Mouse (Mus musculus): ENCODE data around the gene Paxip1. TPM values are rescaled to one million over a fixed set of nuclear protein-coding genes. Genes with fewer than 3 reads are reported as not detected.

Paxip1 gene
- polyA plus RNA-seq, 1 experiment from 2014 or later, result 31.7 TPM

DNA sequence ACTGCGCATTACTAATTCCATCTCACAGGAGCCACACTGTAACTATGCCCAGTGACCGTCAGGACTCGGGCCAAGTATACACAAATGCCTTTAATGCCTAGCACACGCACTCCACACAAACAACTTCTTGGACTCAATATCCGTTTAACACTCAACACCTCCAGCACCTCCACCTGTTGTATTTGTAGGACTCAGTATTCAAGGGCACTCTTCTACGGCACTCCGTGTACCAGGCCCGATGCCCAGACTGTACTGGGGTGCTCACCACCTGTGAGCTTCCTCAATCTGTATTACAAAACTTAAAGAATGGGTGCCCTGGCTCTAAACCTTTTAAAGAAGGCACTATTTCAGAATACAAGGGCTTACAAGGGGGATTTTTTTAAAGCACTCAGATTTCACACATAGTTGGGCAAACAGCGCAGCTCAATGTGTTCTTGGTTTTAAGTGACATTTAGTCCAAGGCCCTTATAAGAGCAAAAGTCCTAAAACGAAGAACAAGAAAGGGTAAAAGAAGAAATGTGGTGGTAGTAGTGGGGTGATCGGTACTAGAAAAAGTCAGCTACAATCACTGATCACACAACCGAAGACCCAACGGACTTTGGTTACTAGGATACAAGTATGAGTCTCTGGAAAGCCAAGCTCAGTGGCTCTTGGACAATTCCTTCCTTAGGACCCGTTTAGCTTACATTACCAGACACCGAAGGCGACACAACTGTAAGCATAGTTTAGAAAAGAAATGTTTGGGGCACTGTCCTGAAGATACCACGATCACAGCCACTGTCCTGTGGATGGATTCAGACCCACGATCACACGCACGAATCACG is 1.2 kb downstream of the Paxip1 start:
- peaks cover 21% of the 10 kb centered on the region for H3K4me1 ChIP-seq
- H3K4me2 ChIP-seq, result peak overlapping the region; percentile 65
- H3K27me3 ChIP-seq, result no peaks in the 10 kb centered on the region
- H3K4me3 ChIP-seq, result peak overlapping the region; percentile 89
- peak overlapping the region; percentile 75 for H3K9ac ChIP-seq
- H3K9me3 ChIP-seq, result no peaks in the 10 kb centered on the region
- peaks cover 34% of the 10 kb centered on the region for H3K36me3 ChIP-seq
- WGBS, result 24% methylated on average over 21 of the region's 21 CpGs
- peak overlapping the region; percentile 93 for H3K27ac ChIP-seq
- no peak for ATAC-seq (ENCODE audit: insufficient number of reproducible peaks, low FRiP score, low TSS enrichment, low read depth)

GRCm38 (mm10) chr5:27789586-27789985 is 1.9 kb downstream of the Paxip1 start:
- Histone ChIP-seq H3K4me2 (peak overlapping the region; percentile 65), H3K27ac (no peak overlapping the region), H3K4me3 (peak overlapping the region; percentile 89), H3K4me1 (peaks cover 21% of the 10 kb centered on the region), H3K9ac (peak overlapping the region; percentile 75; the same call in 1 of the 2 replicates), H3K36me3 (peaks cover 41% of the 10 kb centered on the region), H3K9me3 (no peaks in the 10 kb centered on the region), H3K27me3 (no peaks in the 10 kb centered on the region)
- ATAC-seq (ENCODE audit: insufficient number of reproducible peaks, low FRiP score, low TSS enrichment, low read depth), result no peak
- WGBS, result 65% methylated on average over 10 of the region's 10 CpGs

GRCm38 (mm10) chr5:27783381-27783780 is 8.1 kb downstream of the Paxip1 start:
- 96% methylated on average over 9 of the region's 9 CpGs for WGBS
- Histone ChIP-seq H3K36me3 (peaks cover 87% of the 10 kb centered on the region), H3K4me2 (no peak overlapping the region), H3K9ac (no peak overlapping the region), H3K4me3 (no peak overlapping the region), H3K4me1 (no peaks in the 10 kb centered on the region), H3K27ac (no peak overlapping the region), H3K9me3 (no peaks in the 10 kb centered on the region), H3K27me3 (no peaks in the 10 kb centered on the region)
- no peak for ATAC-seq (ENCODE audit: insufficient number of reproducible peaks, low FRiP score, low TSS enrichment, low read depth)

DNA sequence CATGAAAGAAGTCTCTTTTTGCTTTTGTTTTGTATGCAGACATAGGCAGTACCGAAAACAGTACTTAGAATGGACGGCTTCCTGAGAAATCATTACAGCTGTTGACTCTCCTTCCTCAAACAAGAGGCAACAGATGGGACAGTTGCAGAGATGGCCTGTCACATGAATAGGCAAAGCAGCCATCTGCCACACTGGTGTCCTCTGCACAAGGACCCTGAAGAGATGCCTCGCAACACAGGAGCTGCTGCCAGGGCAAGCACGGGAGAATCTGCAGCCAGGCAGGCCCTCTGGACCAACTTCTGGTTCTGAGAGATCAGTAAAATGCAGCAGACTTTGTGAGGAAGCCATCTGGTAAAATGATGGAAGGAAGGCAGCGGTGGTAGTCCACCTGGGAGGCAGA is 23.5 kb downstream of the Paxip1 start:
- no peak overlapping the region for H3K27ac ChIP-seq
- no peaks in the 10 kb centered on the region for H3K9me3 ChIP-seq
- H3K4me1 ChIP-seq, result no peaks in the 10 kb centered on the region
- 80% methylated on average over 5 of the region's 5 CpGs for WGBS
- no peak for ATAC-seq (ENCODE audit: insufficient number of reproducible peaks, low FRiP score, low TSS enrichment, low read depth)
- H3K9ac ChIP-seq, result no peak overlapping the region
- no peak overlapping the region for H3K4me3 ChIP-seq
- no peak overlapping the region for H3K4me2 ChIP-seq
- peaks cover 91% of the 10 kb centered on the region for H3K36me3 ChIP-seq
- H3K27me3 ChIP-seq, result no peaks in the 10 kb centered on the region

- H3K4me2 ChIP-seq, result no peak overlapping the region
- H3K4me1 ChIP-seq, result no peaks in the 10 kb centered on the region
- no peaks in the 10 kb centered on the region for H3K27me3 ChIP-seq
- H3K36me3 ChIP-seq, result peaks cover 92% of the 10 kb centered on the region
- H3K9me3 ChIP-seq, result no peaks in the 10 kb centered on the region
- H3K27ac ChIP-seq, result no peak overlapping the region
- H3K4me3 ChIP-seq, result no peak overlapping the region
- no peak overlapping the region for H3K9ac ChIP-seq
- ATAC-seq (ENCODE audit: insufficient number of reproducible peaks, low FRiP score, low TSS enrichment, low read depth), result no peak
- WGBS, result 88% methylated on average over 4 of the region's 4 CpGs
These were observed 25.7 kb downstream of the Paxip1 start for GRCm38 (mm10) chr5:27765780-27766179.

GRCm38 (mm10) chr5:27744944-27745343 is 46.5 kb downstream of the Paxip1 start:
- H3K4me1 ChIP-seq, result no peaks in the 10 kb centered on the region
- no peaks in the 10 kb centered on the region for H3K9me3 ChIP-seq
- no peak overlapping the region for H3K4me3 ChIP-seq
- ATAC-seq (ENCODE audit: insufficient number of reproducible peaks, low FRiP score, low TSS enrichment, low read depth), result no peak
- no peak overlapping the region for H3K4me2 ChIP-seq
- no peak overlapping the region for H3K9ac ChIP-seq
- H3K27me3 ChIP-seq, result no peaks in the 10 kb centered on the region
- H3K27ac ChIP-seq, result no peak overlapping the region
- 96% methylated on average over 1 of the region's 1 CpGs for WGBS
- H3K36me3 ChIP-seq, result peaks cover 70% of the 10 kb centered on the region

DNA sequence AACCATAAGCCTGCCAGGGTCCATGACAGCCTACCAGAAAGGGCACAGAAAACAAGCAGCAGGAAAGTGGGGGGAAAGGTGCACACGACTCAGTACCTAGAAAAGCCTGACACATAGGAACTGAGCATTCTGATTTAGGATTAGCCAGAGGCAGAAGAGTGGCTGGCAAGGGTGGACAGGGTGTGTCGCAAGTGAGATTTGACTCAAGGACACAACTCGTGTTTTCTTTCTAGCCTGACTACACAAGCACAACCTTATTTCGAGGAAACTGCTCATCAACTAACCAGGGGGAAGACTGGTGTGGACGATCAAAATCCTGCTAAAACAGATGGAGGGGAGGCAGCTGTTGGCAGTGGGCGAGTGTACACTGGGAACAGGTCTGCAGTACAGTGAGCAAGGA is 52.3 kb downstream of the Paxip1 start:
- WGBS, result 74% methylated on average over 6 of the region's 6 CpGs
- peaks cover 39% of the 10 kb centered on the region for H3K36me3 ChIP-seq
- H3K4me1 ChIP-seq, result no peaks in the 10 kb centered on the region
- H3K9me3 ChIP-seq, result no peaks in the 10 kb centered on the region
- H3K27ac ChIP-seq, result no peak overlapping the region
- ATAC-seq (ENCODE audit: insufficient number of reproducible peaks, low FRiP score, low TSS enrichment, low read depth), result no peak
- no peak overlapping the region for H3K4me3 ChIP-seq
- no peaks in the 10 kb centered on the region for H3K27me3 ChIP-seq
- H3K9ac ChIP-seq, result no peak overlapping the region
- H3K4me2 ChIP-seq, result no peak overlapping the region

- H3K9me3 ChIP-seq, result no peaks in the 10 kb centered on the region
- H3K27me3 ChIP-seq, result no peaks in the 10 kb centered on the region
- WGBS, result 10% methylated on average over 3 of the region's 3 CpGs
- H3K4me1 ChIP-seq, result no peaks in the 10 kb centered on the region
- no peak overlapping the region for H3K4me2 ChIP-seq
- peaks cover 18% of the 10 kb centered on the region for H3K36me3 ChIP-seq
- no peak for ATAC-seq (ENCODE audit: insufficient number of reproducible peaks, low FRiP score, low TSS enrichment, low read depth)
- no peak overlapping the region for H3K9ac ChIP-seq
- H3K27ac ChIP-seq, result no peak overlapping the region
- H3K4me3 ChIP-seq, result no peak overlapping the region
These were observed 54.3 kb downstream of the Paxip1 start for GRCm38 (mm10) chr5:27737168-27737567.

DNA sequence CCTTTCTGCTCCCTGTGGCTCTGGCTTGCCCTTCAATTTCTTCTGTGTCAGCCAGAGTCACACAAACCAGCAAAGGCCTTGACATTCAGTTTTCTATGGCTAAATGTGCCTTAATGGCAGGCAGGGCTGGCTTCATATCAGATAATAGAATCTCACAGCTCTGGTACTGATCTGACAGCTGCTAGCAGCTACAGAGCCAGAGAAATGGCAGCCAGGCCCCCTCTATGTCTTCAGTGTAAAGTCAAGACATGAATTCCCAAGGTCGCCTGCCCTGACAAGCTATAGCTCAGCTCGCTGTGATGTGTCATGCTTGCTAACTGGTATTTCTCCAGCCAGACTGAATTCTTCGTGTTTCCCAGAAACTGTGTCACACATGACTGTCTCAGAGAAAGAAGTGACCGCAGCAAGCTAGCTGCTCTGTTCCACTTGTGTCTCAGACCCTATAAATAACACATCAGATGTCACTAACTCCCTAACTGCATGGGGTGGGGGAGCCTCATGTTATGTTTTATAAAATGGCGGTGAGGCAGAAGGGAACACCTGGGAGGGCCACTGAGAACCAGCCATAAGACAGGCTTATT is 59.1 kb downstream of the Paxip1 start:
- Histone ChIP-seq H3K27ac (no peak overlapping the region), H3K27me3 (no peaks in the 10 kb centered on the region), H3K9me3 (no peaks in the 10 kb centered on the region), H3K4me2 (no peak overlapping the region), H3K36me3 (no peaks in the 10 kb centered on the region), H3K9ac (no peak overlapping the region), H3K4me3 (no peak overlapping the region), H3K4me1 (no peaks in the 10 kb centered on the region)
- ATAC-seq (ENCODE audit: insufficient number of reproducible peaks, low FRiP score, low TSS enrichment, low read depth), result no peak
- WGBS, result 70% methylated on average over 5 of the region's 5 CpGs

GRCm38 (mm10) chr5:27731392-27731791 is 60.1 kb downstream of the Paxip1 start:
- no peak overlapping the region for H3K4me3 ChIP-seq
- no peaks in the 10 kb centered on the region for H3K9me3 ChIP-seq
- H3K27ac ChIP-seq, result no peak overlapping the region
- no peak overlapping the region for H3K9ac ChIP-seq
- no peak overlapping the region for H3K4me2 ChIP-seq
- no peaks in the 10 kb centered on the region for H3K4me1 ChIP-seq
- no peaks in the 10 kb centered on the region for H3K27me3 ChIP-seq
- no peaks in the 10 kb centered on the region for H3K36me3 ChIP-seq
- ATAC-seq (ENCODE audit: insufficient number of reproducible peaks, low FRiP score, low TSS enrichment, low read depth), result no peak
- 64% methylated on average over 1 of the region's 1 CpGs for WGBS

DNA sequence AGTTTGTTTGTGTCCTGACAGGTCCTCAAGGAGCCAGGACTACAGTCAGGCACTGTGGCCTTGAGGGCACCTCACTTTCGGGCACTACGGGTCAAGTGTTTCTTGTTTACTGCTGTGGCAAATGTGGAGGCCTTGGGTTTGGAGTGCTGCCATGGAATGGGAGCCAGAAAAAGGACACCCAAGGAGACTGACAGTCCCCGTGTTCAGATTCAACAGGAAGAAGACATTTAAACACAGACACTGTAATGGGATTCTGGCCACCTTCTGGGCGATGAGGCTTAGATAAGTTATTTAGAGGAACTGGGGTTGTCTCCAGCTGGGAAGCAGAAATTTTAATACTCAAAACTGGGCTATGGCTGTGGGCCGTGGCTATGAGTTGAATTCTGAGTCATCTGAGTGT is 60.8 kb downstream of the Paxip1 start:
- H3K36me3 ChIP-seq, result no peaks in the 10 kb centered on the region
- no peak overlapping the region for H3K4me2 ChIP-seq
- 75% methylated on average over 5 of the region's 5 CpGs for WGBS
- H3K4me1 ChIP-seq, result no peaks in the 10 kb centered on the region
- H3K9me3 ChIP-seq, result no peaks in the 10 kb centered on the region
- no peak for ATAC-seq (ENCODE audit: insufficient number of reproducible peaks, low FRiP score, low TSS enrichment, low read depth)
- H3K27me3 ChIP-seq, result no peaks in the 10 kb centered on the region
- no peak overlapping the region for H3K9ac ChIP-seq
- H3K4me3 ChIP-seq, result no peak overlapping the region
- H3K27ac ChIP-seq, result no peak overlapping the region

GRCm38 (mm10) chr5:27724460-27724859 is 67.0 kb downstream of the Paxip1 start:
- H3K4me3 ChIP-seq, result no peak overlapping the region
- no peaks in the 10 kb centered on the region for H3K4me1 ChIP-seq
- no peaks in the 10 kb centered on the region for H3K27me3 ChIP-seq
- no peaks in the 10 kb centered on the region for H3K36me3 ChIP-seq
- H3K27ac ChIP-seq, result no peak overlapping the region
- H3K4me2 ChIP-seq, result no peak overlapping the region
- ATAC-seq (ENCODE audit: insufficient number of reproducible peaks, low FRiP score, low TSS enrichment, low read depth), result no peak
- H3K9ac ChIP-seq, result no peak overlapping the region
- H3K9me3 ChIP-seq, result no peaks in the 10 kb centered on the region
- 39% methylated on average over 2 of the region's 2 CpGs for WGBS

Data from limb, embryonic 15.5 days (tissue).